Mouse (Mus musculus): Measurements from ENCODE around the gene Slc4a8.

- TF ChIP-seq CTCF (IDR thresholded peaks at IDR 0.05; ENCODE audit: low read depth) (peak; percentile 56), EP300 (IDR thresholded peaks at IDR 0.05; ENCODE audit: low read depth) (no peak)
These were observed at the start of gene Slc4a8 for GRCm38 (mm10) chr15:100761419-100762185.

All from liver, postnatal 0 days (tissue).